Mouse (Mus musculus) CD4-positive helper T cell, adult 2 months (primary cell): ENCODE results near the gene Gria1.

Source experiments
- DNase-seq: peaks from one replicate; pipeline ENCODE4 v3.0.0-alpha.2; 2012; ENCODE audit warnings: low read depth, missing footprints, low spot score

Gene Gria1

GRCm38 (mm10) chr11:57011024-57011690, at the start of gene Gria1:
Gene Gria1, plus strand, starts transcription at chr11:57011387.
- no peak for DNase-seq

- DNase-seq, result no peak
Measured at GRCm38 (mm10) chr11:56961751-56962150, 49.4 kb upstream of the Gria1 start.

- DNase-seq, result no peak
Measured at GRCm38 (mm10) chr11:56972814-56973213, 38.4 kb upstream of the Gria1 start.

- DNase-seq, result no peak
Measured at GRCm38 (mm10) chr11:56984321-56985000, 26.7 kb upstream of the Gria1 start.

- DNase-seq, result no peak
Measured at GRCm38 (mm10) chr11:56985457-56985856, 25.7 kb upstream of the Gria1 start.

GRCm38 (mm10) chr11:56999601-57000001, 11.6 kb upstream of the Gria1 start:
- DNase-seq, result no peak

- no peak for DNase-seq
Measured at GRCm38 (mm10) chr11:57004611-57005010, 6.6 kb upstream of the Gria1 start.

- DNase-seq, result no peak
Measured at GRCm38 (mm10) chr11:57005341-57005740, 5.8 kb upstream of the Gria1 start.

GRCm38 (mm10) chr11:57007790-57008189, 3.4 kb upstream of the Gria1 start:
- DNase-seq, result no peak

GRCm38 (mm10) chr11:57010611-57011010, 576 bp upstream of the Gria1 start:
- no peak for DNase-seq

GRCm38 (mm10) chr11:57011691-57012039, 478 bp downstream of the Gria1 start:
- DNase-seq, result no peak

- no peak for DNase-seq
Measured at GRCm38 (mm10) chr11:57012287-57012921, 1.2 kb downstream of the Gria1 start.

GRCm38 (mm10) chr11:57013464-57014190, 2.4 kb downstream of the Gria1 start:
- DNase-seq, result no peak

- no peak for DNase-seq
Measured at GRCm38 (mm10) chr11:57014396-57014795, 3.2 kb downstream of the Gria1 start.

- DNase-seq, result no peak
Measured at GRCm38 (mm10) chr11:57018536-57018935, 7.3 kb downstream of the Gria1 start.

GRCm38 (mm10) chr11:57022400-57022799, 11.2 kb downstream of the Gria1 start:
- no peak for DNase-seq

- no peak for DNase-seq
Measured at GRCm38 (mm10) chr11:57030448-57030847, 19.3 kb downstream of the Gria1 start.

- no peak for DNase-seq
Measured at GRCm38 (mm10) chr11:57038807-57039206, 27.6 kb downstream of the Gria1 start.

- no peak for DNase-seq
Measured at GRCm38 (mm10) chr11:57039306-57039705, 28.1 kb downstream of the Gria1 start.

GRCm38 (mm10) chr11:57042057-57042456, 30.9 kb downstream of the Gria1 start:
- no peak for DNase-seq

- no peak for DNase-seq
Measured at GRCm38 (mm10) chr11:57044146-57044545, 33.0 kb downstream of the Gria1 start.
